ENCODE assay signal across 8 mouse cellular contexts in genomic region chr13:73331736-73332135, GRCm38 (mm10). TPM values are rescaled to one million over a fixed set of nuclear protein-coding genes. Genes with fewer than 3 reads are reported as not detected.
A peak's percentile ranks its signal among the peaks of the same experiment; 100 is the strongest.
DNase-seq lines count a peak whose midpoint lies in the region; ATAC-seq and TF ChIP-seq lines count a peak whose summit lies in the region.

No protein-coding gene starts in this region.

- no peak for DNase-seq in kidney, postnatal 0 days (ENCODE audit: low spot score)
- DNase-seq in kidney, postnatal 36 days: no peak
- DNase-seq in hindbrain, embryonic 14.5 days (ENCODE audit: low spot score): no peak
- DNase-seq in urinary bladder, postnatal 14 days (ENCODE audit: low spot score): no peak
- DNase-seq in cerebellum, adult 11 months: no peak

- no peaks in the 10 kb centered on the region for H3K36me3 ChIP-seq in kidney, postnatal 0 days (ENCODE audit: insufficient read depth, low read length)
- H3K36me3 ChIP-seq in hindbrain, embryonic 14.5 days (replicated peaks; ENCODE audit: control insufficient read depth, insufficient read depth): no peaks in the 10 kb centered on the region
- no peaks in the 10 kb centered on the region for H3K36me3 ChIP-seq in midbrain, embryonic 16.5 days (ENCODE audit: control insufficient read depth, insufficient read depth, low read length)

- 72% methylated on average over 3 of the region's 3 CpGs for WGBS in kidney, postnatal 0 days
- WGBS in hindbrain, embryonic 14.5 days: 82% methylated on average over 3 of the region's 3 CpGs
- whole genome bisulfite sequencing in midbrain, embryonic 16.5 days: 76% methylated on average over 3 of the region's 3 CpGs

- H3K9ac ChIP-seq in kidney, postnatal 0 days (ENCODE audit: low read depth, low read length): peak overlapping the region; percentile 89
- peak overlapping the region; percentile 88 for H3K9ac ChIP-seq in hindbrain, embryonic 14.5 days
- peak overlapping the region; percentile 83 for H3K9ac ChIP-seq in midbrain, embryonic 16.5 days (ENCODE audit: low read depth, low read length)

- H3K27ac ChIP-seq in kidney, postnatal 0 days: peak overlapping the region; percentile 71; the same call in 1 of the 2 replicates
- no peak overlapping the region for H3K27ac ChIP-seq in cortical plate, adult 2 months (ENCODE audit: insufficient read depth, low read length)
- no peak overlapping the region for H3K27ac ChIP-seq in hindbrain, embryonic 14.5 days
- H3K27ac ChIP-seq in midbrain, embryonic 16.5 days (ENCODE audit: low read length): no peak overlapping the region

- ATAC-seq in kidney, postnatal 0 days (replicated peaks; ENCODE audit: low FRiP score, low read depth): no peak
- no peak for ATAC-seq in hindbrain, embryonic 14.5 days (ENCODE audit: low FRiP score)
- ATAC-seq in midbrain, embryonic 16.5 days: no peak
- no peak for ATAC-seq in inflammation-experienced regulatory T-cells, adult 6 months

- no peak for TF ChIP-seq CTCF in kidney, postnatal 0 days (IDR thresholded peaks at IDR 0.05; ENCODE audit: low read depth)
- no peak for TF ChIP-seq CTCF in cortical plate, adult 2 months (IDR thresholded peaks at IDR 0.05; ENCODE audit: extremely low read depth, insufficient read depth, low read length)

- H3K4me3 ChIP-seq in kidney, postnatal 0 days (replicated peaks; ENCODE audit: low read depth, low read length): peak overlapping the region; percentile 79
- H3K4me3 ChIP-seq in cortical plate, adult 2 months (ENCODE audit: insufficient read depth, low read length): peak overlapping the region; percentile 89
- H3K4me3 ChIP-seq in hindbrain, embryonic 14.5 days (replicated peaks; ENCODE audit: low read length): peak overlapping the region; percentile 90
- H3K4me3 ChIP-seq in midbrain, embryonic 16.5 days (ENCODE audit: low read depth, low read length): peak overlapping the region; percentile 64

- peak overlapping the region; percentile 90 for H3K4me2 ChIP-seq in kidney, postnatal 0 days (ENCODE audit: low read length)
- peak overlapping the region; percentile 76 for H3K4me2 ChIP-seq in hindbrain, embryonic 14.5 days (replicated peaks)
- H3K4me2 ChIP-seq in midbrain, embryonic 16.5 days (ENCODE audit: low read length): peak overlapping the region; percentile 97

- no peak for TF ChIP-seq POLR2A in cortical plate, adult 2 months (IDR thresholded peaks at IDR 0.05; ENCODE audit: extremely low read depth, insufficient read depth, low read length)

- no peaks in the 10 kb centered on the region for H3K27me3 ChIP-seq in kidney, postnatal 0 days (ENCODE audit: insufficient read depth, low read length)
- no peaks in the 10 kb centered on the region for H3K27me3 ChIP-seq in hindbrain, embryonic 14.5 days (ENCODE audit: control insufficient read depth, insufficient read depth, low read length)
- H3K27me3 ChIP-seq in midbrain, embryonic 16.5 days (ENCODE audit: control insufficient read depth, insufficient read depth, low read depth, low read length): no peaks in the 10 kb centered on the region

- H3K4me1 ChIP-seq in kidney, postnatal 0 days (replicated peaks; ENCODE audit: insufficient read depth, low read length): peaks cover 15% of the 10 kb centered on the region
- peaks cover 2% of the 10 kb centered on the region; the same call in 1 of the 2 replicates for H3K4me1 ChIP-seq in cortical plate, adult 2 months (ENCODE audit: control insufficient read depth, insufficient read depth, low read length)
- H3K4me1 ChIP-seq in hindbrain, embryonic 14.5 days (replicated peaks; ENCODE audit: control insufficient read depth, insufficient read depth, low read length): peaks cover 24% of the 10 kb centered on the region
- peaks cover 21% of the 10 kb centered on the region for H3K4me1 ChIP-seq in midbrain, embryonic 16.5 days (ENCODE audit: control insufficient read depth, insufficient read depth, low read length)

- H3K9me3 ChIP-seq in kidney, postnatal 0 days (replicated peaks; ENCODE audit: low read length): no peaks in the 10 kb centered on the region
- H3K9me3 ChIP-seq in hindbrain, embryonic 14.5 days (ENCODE audit: control insufficient read depth, low read length): no peaks in the 10 kb centered on the region
- no peaks in the 10 kb centered on the region for H3K9me3 ChIP-seq in midbrain, embryonic 16.5 days (replicated peaks; ENCODE audit: control insufficient read depth, low read length, poor library complexity, severe bottlenecking)

RNA-seq across cellular contexts. Expression of gene Ndufs6, which starts 3.4 kb away (rescaled TPM):
- polyA plus RNA-seq in kidney, postnatal 0 days (2015; fragmentation: Nextera tagmentation; extraction: Ambion mirVana): 514 and 552 TPM in 2 replicates
- polyA plus RNA-seq in cortical plate, adult 2 months (2012; rRNA removed): 268 and 274 TPM in 2 replicates
- polyA plus RNA-seq in hindbrain, embryonic 14.5 days (2014; fragmentation: Nextera tagmentation; extraction: Ambion mirVana): 397 and 433 TPM in 2 replicates
- 372 and 392 TPM in 2 replicates for polyA plus RNA-seq in midbrain, embryonic 16.5 days (2015; fragmentation: Nextera tagmentation; extraction: Ambion mirVana)
- polyA plus RNA-seq in inflammation-experienced regulatory T-cells, adult 6 months (2017; shearing (Covaris generic)): 100 to 1,000 TPM; 118 to 174 (median 174) TPM

RNA-seq across cellular contexts. Expression of gene Mrpl36, which starts 3.4 kb away (rescaled TPM):
- 146 and 153 TPM in 2 replicates for polyA plus RNA-seq in kidney, postnatal 0 days (2015; fragmentation: Nextera tagmentation; extraction: Ambion mirVana)
- 72.1 and 75.0 TPM in 2 replicates for polyA plus RNA-seq in cortical plate, adult 2 months (2012; rRNA removed)
- polyA plus RNA-seq in hindbrain, embryonic 14.5 days (2014; fragmentation: Nextera tagmentation; extraction: Ambion mirVana): 80.6 and 80.9 TPM in 2 replicates
- polyA plus RNA-seq in midbrain, embryonic 16.5 days (2015; fragmentation: Nextera tagmentation; extraction: Ambion mirVana): 73.0 and 79.7 TPM in 2 replicates
- polyA plus RNA-seq in inflammation-experienced regulatory T-cells, adult 6 months (2017; shearing (Covaris generic)): 100 to 1,000 TPM; 116 to 149 (median 137) TPM
